Mouse (Mus musculus) heart, embryonic 14.5 days (tissue): ENCODE measurements around the gene Slc38a10. TPM values are rescaled to one million over a fixed set of nuclear protein-coding genes. Genes with fewer than 3 reads are reported as not detected.

Experiments used
- ATAC-seq: fragments of 200-750 bp; cut with Nextera tagmentation; 2 replicates; pipeline ENCODE4 v1.8.0; 2017; ENCODE audit warnings: low read depth, moderate TSS enrichment; ENCODE audit not compliant: insufficient number of reproducible peaks, insufficient read depth, low FRiP score
- H3K27ac ChIP-seq, 2 experiments: fragments of 200-500 bp in 1 of 2; fragments of 300-500 bp in 1 of 2; sonication (generic) in 1 of 2; replicated peaks in 1 of 2; 2 replicates each; pipeline ENCODE4 v1.5.1; 2012 to 2014; ENCODE audit warnings: low read depth in 2 of 2, low read length in 2 of 2, control low read depth in 1 of 2, mild to moderate bottlenecking in 1 of 2, mixed read lengths in 1 of 2; ENCODE audit not compliant: control insufficient read depth in 1 of 2, insufficient read depth in 1 of 2
- H3K27me3 ChIP-seq: fragments of 300-500 bp; sonication (generic); 2 replicates; pipeline ENCODE4 v1.6.1; 2014; ENCODE audit warnings: mild to moderate bottlenecking, low read length, control low read depth; ENCODE audit not compliant: control insufficient read depth, insufficient read depth
- H3K36me3 ChIP-seq: fragments of 300-500 bp; sonication (generic); 2 replicates; pipeline ENCODE4 v1.6.1; 2014; ENCODE audit warnings: mild to moderate bottlenecking, control low read depth, low read length, mixed read lengths; ENCODE audit not compliant: control insufficient read depth, insufficient read depth
- H3K4me1 ChIP-seq, 2 experiments: fragments of 200-500 bp in 1 of 2; fragments of 300-500 bp in 1 of 2; sonication (generic) in 1 of 2; 2 replicates each; pipeline ENCODE4 v1.6.1; 2012 to 2014; ENCODE audit warnings: low read length in 2 of 2, control low read depth in 1 of 2, mixed read lengths in 1 of 2; ENCODE audit not compliant: control insufficient read depth in 2 of 2, insufficient read depth in 2 of 2
- H3K4me2 ChIP-seq: fragments of 300-500 bp; sonication (generic); 2 replicates; pipeline ENCODE4 v1.6.1; 2014; ENCODE audit warnings: mild to moderate bottlenecking, low read length
- H3K4me3 ChIP-seq, 2 experiments: fragments of 200-500 bp in 1 of 2; fragments of 300-500 bp in 1 of 2; sonication (generic) in 1 of 2; 2 replicates each; pipeline ENCODE4 v1.5.1; 2012 to 2014; ENCODE audit warnings: low read length in 2 of 2, mild to moderate bottlenecking in 2 of 2, control low read depth in 1 of 2, low read depth in 1 of 2, moderate library complexity in 1 of 2; ENCODE audit not compliant: control insufficient read depth in 1 of 2, insufficient read depth in 1 of 2
- H3K9ac ChIP-seq: fragments of 300-500 bp; sonication (generic); 2 replicates; pipeline ENCODE4 v1.6.1; 2014; ENCODE audit warnings: mild to moderate bottlenecking, low read length
- H3K9me3 ChIP-seq: fragments of 300-500 bp; sonication (generic); 2 replicates; pipeline ENCODE4 v1.6.1; 2016; ENCODE audit warnings: low read length, control low read depth; ENCODE audit not compliant: control insufficient read depth
- WGBS: fragments of 180-500 bp; shearing (Covaris S2); extraction: QIAGEN DNeasy Blood & Tissue Kit; methylation state at CpG from one replicate; pipeline ENCODE4 v1.1.7; 2014; 5-methylcytosine and 5-hydroxymethylcytosine counted together
- polyA plus RNA-seq: library from polyadenylated mRNA; unstranded; fragments of >200 nt; fragmentation: Nextera tagmentation; extraction: Ambion mirVana; gene quantifications from 2 replicates; pipeline ENCODE4 v1.2.1, GENCODE M21; 2014

Slc38a10 gene
- polyA plus RNA-seq, 1 experiment from 2014 or later = 74.1 TPM

DNA sequence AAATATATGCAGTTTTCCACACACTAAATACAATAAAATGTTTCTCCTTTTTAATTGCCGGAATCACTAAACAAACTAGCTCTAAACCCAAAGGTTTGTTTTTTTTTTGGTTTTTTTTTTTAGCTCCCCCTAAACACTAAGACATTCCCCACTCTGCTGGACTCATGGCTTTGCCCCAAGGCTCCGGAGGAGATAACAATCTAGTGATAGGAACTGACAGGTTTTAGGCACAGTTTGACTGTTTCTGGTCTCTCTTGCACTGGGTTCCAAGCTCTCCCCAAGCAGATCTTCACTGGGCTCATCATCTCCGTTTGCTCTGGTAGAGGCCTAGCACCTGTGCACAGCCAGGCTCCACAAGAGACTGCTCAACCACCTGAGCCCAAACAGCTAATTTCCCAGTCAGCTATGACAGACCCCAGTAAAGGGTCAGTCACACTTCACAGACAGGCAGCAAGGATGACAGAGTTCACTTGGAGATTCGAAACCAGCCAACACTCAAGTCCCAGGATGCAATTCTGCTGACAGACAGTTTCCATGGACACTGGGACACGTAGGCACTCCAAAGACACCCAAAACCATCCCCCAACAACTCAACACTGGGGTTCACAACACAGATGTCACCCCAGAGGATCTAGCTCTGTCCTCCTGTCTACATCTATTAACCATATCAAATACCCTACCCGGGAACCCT, 1.5 kb downstream of the Slc38a10 start:
- peak overlapping the region in 1 of 2 experiments; percentile 76; a peak in 2 of 4 replicates for H3K27ac ChIP-seq
- H3K9me3 ChIP-seq = no peaks in the 10 kb centered on the region
- 22% methylated on average over 6 of the region's 6 CpGs for WGBS

DNA sequence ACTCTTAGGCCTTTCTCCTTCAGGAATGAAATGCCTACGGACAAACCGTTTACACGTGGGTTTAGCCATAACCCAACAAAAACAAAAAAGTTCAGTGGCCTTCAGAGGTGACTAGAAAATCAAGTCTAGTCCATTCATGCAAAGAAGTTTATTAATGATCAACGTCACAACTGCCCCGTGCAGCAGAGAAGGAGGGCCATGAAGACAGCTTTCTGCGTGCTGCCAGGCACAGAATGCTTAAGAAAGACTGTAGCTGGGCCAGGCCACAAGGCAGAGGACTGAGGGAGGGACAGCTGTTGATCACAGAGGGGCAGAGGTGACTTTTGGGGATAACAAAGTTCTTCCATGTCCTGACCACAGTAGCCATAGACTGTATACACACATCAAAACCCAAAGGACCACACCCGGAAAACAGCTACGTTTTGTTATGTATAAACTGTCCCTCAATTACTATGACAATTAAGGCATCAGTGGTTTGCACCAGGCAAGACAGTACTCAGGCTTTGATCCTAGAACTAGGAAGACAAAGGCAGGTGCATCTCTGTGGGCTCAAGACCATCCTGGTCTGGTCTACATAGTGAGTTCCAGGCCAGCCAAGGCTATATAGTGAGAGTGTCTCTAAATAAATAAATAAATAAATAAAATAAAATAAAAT, 2.8 kb downstream of the Slc38a10 start:
- Histone ChIP-seq H3K27me3 (no peaks in the 10 kb centered on the region), H3K9me3 (no peaks in the 10 kb centered on the region), H3K9ac (no peak overlapping the region), H3K27ac (no peak overlapping the region), H3K4me2 (no peak overlapping the region), H3K4me1 (peaks cover 21 to 31% of the 10 kb centered on the region in 2 experiments), H3K4me3 (no peak overlapping the region), H3K36me3 (peaks cover 12% of the 10 kb centered on the region; the same call in 1 of the 2 replicates)
- WGBS = 88% methylated on average over 8 of the region's 8 CpGs
- ATAC-seq = no peak

More for the DNA sequence above, 1.5 kb downstream of the Slc38a10 start:
- peaks cover 12% of the 10 kb centered on the region; the same call in 1 of the 2 replicates for H3K36me3 ChIP-seq
- no peak for ATAC-seq
- no peaks in the 10 kb centered on the region for H3K27me3 ChIP-seq
- peak overlapping the region; percentile 78 for H3K4me2 ChIP-seq
- peak overlapping the region; percentile 7 to 82 for H3K4me3 ChIP-seq
- peak overlapping the region; percentile 85 for H3K9ac ChIP-seq
- H3K4me1 ChIP-seq = peaks cover 10 to 21% of the 10 kb centered on the region in 2 experiments; a peak in 3 of 4 replicates

DNA sequence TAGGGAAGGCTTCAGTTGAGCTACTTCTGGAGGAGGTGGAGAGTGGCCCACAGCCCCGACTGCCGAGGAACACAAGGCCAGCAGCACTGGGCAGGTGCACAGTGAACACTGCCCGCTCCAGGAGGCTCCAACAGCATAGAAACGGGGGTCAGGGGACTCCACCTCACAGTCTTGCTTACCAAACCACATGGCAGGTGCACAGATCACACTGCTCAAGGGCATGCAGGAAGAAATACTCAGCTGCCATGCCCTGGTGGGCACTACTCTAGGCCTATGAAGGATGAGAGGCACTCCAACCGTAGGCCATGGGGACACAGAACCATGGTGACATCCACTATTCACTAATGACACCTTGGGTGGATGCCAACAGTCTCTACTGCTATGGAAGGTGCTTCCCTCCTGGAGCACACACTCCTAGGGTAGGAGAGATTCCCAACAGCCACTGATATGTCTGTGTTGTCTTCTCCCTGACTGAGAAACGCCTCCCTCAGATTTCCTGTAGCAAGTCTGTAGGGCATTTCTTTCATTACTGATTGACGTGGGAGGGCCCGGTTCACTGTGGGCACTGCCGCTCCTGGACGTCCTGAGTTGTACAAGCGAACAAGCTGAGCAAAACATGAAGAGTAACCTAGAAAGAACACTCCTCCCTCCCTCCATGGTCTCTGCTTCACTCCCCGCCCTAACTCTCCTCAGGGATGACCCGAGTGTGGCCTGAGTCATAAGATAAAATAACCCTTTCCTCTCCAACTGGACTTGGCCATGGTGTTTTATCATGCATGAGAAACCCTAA, 7.2 kb downstream of the Slc38a10 start:
- Histone ChIP-seq H3K27me3 (no peaks in the 10 kb centered on the region), H3K9ac (no peak overlapping the region), H3K4me3 (no peak overlapping the region), H3K36me3 (peaks cover 32% of the 10 kb centered on the region), H3K27ac (peak overlapping the region; percentile 46 to 83), H3K9me3 (no peaks in the 10 kb centered on the region), H3K4me2 (no peak overlapping the region), H3K4me1 (peaks cover 24 to 44% of the 10 kb centered on the region in 2 experiments)
- ATAC-seq = no peak
- WGBS = 56% methylated on average over 13 of the region's 13 CpGs

DNA sequence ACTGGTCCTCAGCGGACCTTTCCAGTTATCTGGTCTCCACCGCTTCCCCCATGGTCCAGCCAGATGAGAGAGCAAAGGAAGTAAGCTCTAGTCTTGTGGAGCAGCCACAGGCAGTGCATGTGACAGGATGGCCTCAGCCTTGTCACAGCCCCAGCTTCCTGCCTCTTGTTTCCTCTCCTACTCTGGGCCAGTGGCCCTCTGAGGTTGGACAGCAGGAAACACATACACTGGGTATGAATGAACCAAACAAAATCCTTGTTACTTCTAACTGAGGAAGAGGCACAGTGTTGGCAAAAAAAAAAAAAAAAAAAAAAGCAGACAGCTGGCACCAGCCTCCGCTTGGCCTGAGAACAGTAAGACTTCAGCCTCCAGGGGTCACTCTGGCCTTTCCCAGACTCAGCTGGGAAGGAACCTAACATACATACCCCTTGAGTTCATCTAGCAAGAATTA, 8.5 kb downstream of the Slc38a10 start:
- Histone ChIP-seq H3K9ac (peak overlapping the region; percentile 32; the same call in 1 of the 2 replicates), H3K4me1 (peaks cover 36 to 56% of the 10 kb centered on the region in 2 experiments), H3K4me2 (no peak overlapping the region), H3K36me3 (peaks cover 39% of the 10 kb centered on the region), H3K27ac (peak overlapping the region; percentile 48 to 83), H3K27me3 (no peaks in the 10 kb centered on the region), H3K9me3 (no peaks in the 10 kb centered on the region), H3K4me3 (no peak overlapping the region)
- 47% methylated on average over 3 of the region's 3 CpGs for WGBS
- ATAC-seq = peak; percentile 67

DNA sequence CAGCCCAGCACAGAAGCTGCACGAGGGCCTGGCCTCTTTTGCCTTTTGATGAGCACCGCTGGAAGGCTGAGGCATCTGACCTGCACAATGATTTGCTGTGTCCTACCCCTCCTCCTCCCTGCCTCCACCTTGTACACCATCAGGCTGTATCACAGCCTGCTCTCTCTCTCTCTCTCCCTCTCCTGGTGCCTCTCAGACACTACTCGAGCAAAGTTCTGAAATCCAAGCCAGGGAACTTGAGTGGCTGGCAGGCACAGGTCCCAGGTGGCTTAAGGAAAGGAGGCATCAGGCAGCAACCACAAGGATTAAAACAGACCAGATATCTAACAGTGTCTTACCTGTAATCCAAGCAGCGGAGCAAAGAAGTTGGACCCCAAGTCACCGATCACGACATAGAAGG, 10.9 kb downstream of the Slc38a10 start:
- H3K9ac ChIP-seq = no peak overlapping the region
- peaks cover 26% of the 10 kb centered on the region for H3K36me3 ChIP-seq
- 70% methylated on average over 6 of the region's 6 CpGs for WGBS
- H3K27ac ChIP-seq = no peak overlapping the region
- no peaks in the 10 kb centered on the region for H3K9me3 ChIP-seq
- H3K4me3 ChIP-seq = no peak overlapping the region
- ATAC-seq = no peak
- no peak overlapping the region for H3K4me2 ChIP-seq
- H3K4me1 ChIP-seq = peaks cover 58 to 79% of the 10 kb centered on the region in 2 experiments
- H3K27me3 ChIP-seq = no peaks in the 10 kb centered on the region

DNA sequence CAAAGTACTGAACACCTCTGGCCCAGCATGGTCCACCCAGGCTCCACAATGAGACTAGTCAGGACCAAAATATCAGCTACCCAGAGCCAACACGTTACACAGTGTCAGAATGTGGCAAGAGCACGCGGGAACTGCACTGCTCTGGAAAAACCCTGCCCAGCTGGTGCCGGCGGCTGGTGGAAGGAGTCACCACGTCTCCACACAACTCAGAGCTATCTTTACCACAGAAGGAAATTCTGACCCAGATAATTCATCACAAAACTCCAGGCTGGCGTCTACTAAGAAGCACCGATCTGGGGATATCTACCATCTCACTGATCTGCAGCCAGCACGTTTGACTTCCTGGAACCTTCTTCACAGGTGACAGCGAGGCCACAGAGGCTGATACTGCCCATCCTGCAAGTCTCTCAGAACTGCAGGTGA, 11.8 kb downstream of the Slc38a10 start:
- Histone ChIP-seq H3K9ac (no peak overlapping the region; the same call in 1 of the 2 replicates), H3K9me3 (no peaks in the 10 kb centered on the region), H3K36me3 (peaks cover 30% of the 10 kb centered on the region), H3K27ac (no peak overlapping the region), H3K27me3 (no peaks in the 10 kb centered on the region), H3K4me3 (no peak overlapping the region), H3K4me1 (peaks cover 61 to 86% of the 10 kb centered on the region in 2 experiments), H3K4me2 (no peak overlapping the region)
- no peak for ATAC-seq
- whole genome bisulfite sequencing = 63% methylated on average over 10 of the region's 10 CpGs

DNA sequence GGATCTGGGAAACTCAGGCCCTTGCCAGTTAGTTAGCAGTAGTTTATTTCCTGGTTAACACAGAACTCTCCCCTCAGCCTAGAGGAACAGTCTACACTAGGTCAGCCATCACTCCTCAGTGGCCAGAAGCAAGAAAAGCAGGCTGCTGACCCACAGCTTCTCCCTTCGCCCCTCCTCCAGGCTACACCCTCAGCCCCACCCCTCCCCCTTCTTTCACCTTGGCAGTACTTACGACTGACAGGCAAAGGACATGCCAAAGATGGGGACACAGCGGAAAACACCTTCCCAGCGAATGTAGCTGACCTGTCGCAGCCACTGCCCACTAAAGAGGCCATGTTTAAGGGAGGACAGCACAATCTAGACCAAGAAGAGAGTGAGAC, 13.5 kb downstream of the Slc38a10 start:
- whole genome bisulfite sequencing = 34% methylated on average over 5 of the region's 5 CpGs
- Histone ChIP-seq H3K4me2 (peak overlapping the region; percentile 48), H3K4me1 (peaks cover 49 to 72% of the 10 kb centered on the region in 2 experiments)

More for the DNA sequence above, 13.5 kb downstream of the Slc38a10 start:
- no peak for ATAC-seq
- H3K4me3 ChIP-seq = no peak overlapping the region
- peak overlapping the region; percentile 91 to 92 for H3K27ac ChIP-seq
- H3K27me3 ChIP-seq = no peaks in the 10 kb centered on the region
- H3K9me3 ChIP-seq = no peaks in the 10 kb centered on the region
- peaks cover 41% of the 10 kb centered on the region for H3K36me3 ChIP-seq
- H3K9ac ChIP-seq = peak overlapping the region; percentile 56
